Mouse (Mus musculus) lung, postnatal 0 days (tissue): Measurements from ENCODE around the gene Sostdc1. TPM values are rescaled to one million over a fixed set of nuclear protein-coding genes. Genes with fewer than 3 reads are reported as not detected.

Source experiments
- ATAC-seq: fragments of 200-750 bp; cut with Nextera tagmentation; 2 replicates; pipeline ENCODE4 v1.8.0; 2017; ENCODE audit warnings: moderate library complexity
- DNase-seq: peaks from one replicate; pipeline ENCODE4 v3.0.0-alpha.2; 2016; ENCODE audit warnings: low spot score
- H3K27ac ChIP-seq: fragments of 300-500 bp; sonication (generic); 2 replicates; pipeline ENCODE4 v1.5.1; 2014; ENCODE audit warnings: antibody characterized with exemption, mild to moderate bottlenecking, low read length, mixed read lengths
- H3K27me3 ChIP-seq: fragments of 300-500 bp; sonication (generic); replicated peaks from 2 replicates; pipeline ENCODE4 v1.6.1; 2014; ENCODE audit warnings: low read length, mixed read lengths; ENCODE audit not compliant: insufficient read depth
- H3K36me3 ChIP-seq: fragments of 300-500 bp; sonication (generic); 2 replicates; pipeline ENCODE4 v1.6.1; 2014; ENCODE audit warnings: low read length, mixed read lengths; ENCODE audit not compliant: insufficient read depth
- H3K4me1 ChIP-seq: fragments of 300-500 bp; sonication (generic); 2 replicates; pipeline ENCODE4 v1.6.1; 2014; ENCODE audit warnings: antibody characterized with exemption, low read depth, low read length, mixed read lengths; ENCODE audit not compliant: insufficient read depth
- H3K4me2 ChIP-seq: fragments of 300-500 bp; sonication (generic); replicated peaks from 2 replicates; pipeline ENCODE4 v1.6.1; 2014; ENCODE audit warnings: low read depth, mild to moderate bottlenecking, low read length, moderate library complexity, mixed read lengths
- H3K4me3 ChIP-seq: fragments of 300-500 bp; sonication (generic); 2 replicates; pipeline ENCODE4 v1.5.1; 2014; ENCODE audit warnings: low read depth, low read length
- H3K9ac ChIP-seq: fragments of 300-500 bp; sonication (generic); replicated peaks from 2 replicates; pipeline ENCODE4 v1.6.1; 2014; ENCODE audit warnings: low read depth, mild to moderate bottlenecking
- H3K9me3 ChIP-seq: fragments of 300-500 bp; sonication (generic); 2 replicates; pipeline ENCODE4 v1.6.1; 2016; ENCODE audit warnings: low read length, mixed read lengths
- CTCF ChIP-seq: IDR thresholded peaks from 2 replicates; pipeline ENCODE4 v1.5.1; 2016; ENCODE audit warnings: antibody characterized with exemption, mild to moderate bottlenecking
- EP300 ChIP-seq: IDR thresholded peaks from 2 replicates; pipeline ENCODE4 v1.6.1; 2016; ENCODE audit warnings: antibody characterized with exemption, mild to moderate bottlenecking, control low read depth
- WGBS: fragments of 180-500 bp; shearing (Covaris S2); extraction: QIAGEN DNeasy Blood & Tissue Kit; methylation state at CpG from one replicate; pipeline ENCODE4 v1.1.7; 2014; 5-methylcytosine and 5-hydroxymethylcytosine counted together
- polyA plus RNA-seq: library from polyadenylated mRNA; unstranded; fragments of >200 nt; fragmentation: Nextera tagmentation; extraction: Ambion mirVana; gene quantifications from 2 replicates; pipeline ENCODE4 v1.2.1, GENCODE M21; 2015

Gene Sostdc1
- polyA plus RNA-seq, 1 experiment from 2014 or later: 0.23 TPM

GRCm38 (mm10) chr12:36360064-36360463, 46.1 kb downstream of the Sostdc1 start:
- H3K4me3 ChIP-seq: no peak overlapping the region
- H3K27me3 ChIP-seq: no peaks in the 10 kb centered on the region
- H3K4me2 ChIP-seq: no peak overlapping the region
- 88% methylated on average over 3 of the region's 3 CpGs for WGBS
- H3K9ac ChIP-seq: no peak overlapping the region
- ATAC-seq (no peak), DNase-seq (no peak)
- H3K4me1 ChIP-seq: no peaks in the 10 kb centered on the region
- no peak overlapping the region for H3K27ac ChIP-seq
- H3K36me3 ChIP-seq: no peaks in the 10 kb centered on the region
- TF ChIP-seq CTCF: no peak
- TF ChIP-seq EP300: no peak
- H3K9me3 ChIP-seq: no peaks in the 10 kb centered on the region

DNA sequence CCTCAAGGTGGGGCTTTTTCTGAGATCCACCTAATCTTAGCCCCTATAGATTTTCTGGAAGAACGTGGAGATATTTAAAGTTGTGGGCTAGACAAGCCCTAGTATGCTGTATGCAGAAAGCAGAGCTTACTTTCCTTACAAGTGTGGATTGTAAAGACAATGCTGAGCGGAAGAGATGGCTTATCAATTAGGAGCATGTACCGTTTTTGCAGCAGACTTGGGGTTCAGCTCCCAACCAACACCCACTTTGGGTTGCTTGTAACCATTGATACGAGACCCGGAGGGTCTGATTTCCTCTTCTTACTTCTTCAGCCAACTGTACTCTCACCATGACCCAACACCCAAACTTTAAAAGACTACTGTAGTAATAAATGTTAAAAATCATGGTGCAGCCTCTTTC, 46.8 kb downstream of the Sostdc1 start:
- TF ChIP-seq EP300 (no peak), CTCF (no peak)
- H3K4me3 ChIP-seq: no peak overlapping the region
- H3K4me2 ChIP-seq: no peak overlapping the region
- DNase-seq (no peak), ATAC-seq (no peak)
- WGBS: 92% methylated on average over 5 of the region's 5 CpGs
- no peaks in the 10 kb centered on the region for H3K9me3 ChIP-seq
- no peaks in the 10 kb centered on the region for H3K36me3 ChIP-seq
- H3K4me1 ChIP-seq: no peaks in the 10 kb centered on the region
- H3K27me3 ChIP-seq: no peaks in the 10 kb centered on the region
- no peak overlapping the region for H3K27ac ChIP-seq
- H3K9ac ChIP-seq: no peak overlapping the region

- Histone ChIP-seq H3K4me2 (no peak overlapping the region), H3K9me3 (no peaks in the 10 kb centered on the region), H3K27me3 (no peaks in the 10 kb centered on the region), H3K36me3 (no peaks in the 10 kb centered on the region), H3K27ac (no peak overlapping the region), H3K4me1 (no peaks in the 10 kb centered on the region), H3K4me3 (no peak overlapping the region), H3K9ac (no peak overlapping the region)
- DNase-seq (no peak), ATAC-seq (no peak)
- 84% methylated on average over 4 of the region's 4 CpGs for WGBS
- TF ChIP-seq EP300 (no peak), CTCF (no peak)
These were observed 50.1 kb downstream of the Sostdc1 start for GRCm38 (mm10) chr12:36364013-36364412.

Other genes with a start within 250 kb of the Sostdc1 start
- gene Ankmy2, start 157.0 kb upstream of the Sostdc1 start, polyA plus RNA-seq: 21.4 and 24.1 TPM in 2 replicates
- 43.4 and 44.2 TPM in 2 replicates for gene Bzw2, start 156.1 kb upstream of the Sostdc1 start, polyA plus RNA-seq
- not detected in 2 replicates for gene Lrrc72, start 60.7 kb upstream of the Sostdc1 start, polyA plus RNA-seq
- gene Ispd, start 67.3 kb downstream of the Sostdc1 start, polyA plus RNA-seq: 7.4 and 9.7 TPM in 2 replicates
- gene D630036H23Rik, start 68.0 kb downstream of the Sostdc1 start, polyA plus RNA-seq: 3.6 and 3.8 TPM in 2 replicates